Mouse (Mus musculus): Measurements from ENCODE around the gene Tmem106a. TPM values are rescaled to one million over a fixed set of nuclear protein-coding genes. Genes with fewer than 3 reads are reported as not detected.
"Not testable (repeated sequence)": the region's sequence is repeated elsewhere in the genome, so short reads cannot be mapped to it uniquely, and the experiment has no call there.

The Tmem106a gene
- polyA plus RNA-seq, 1 experiment from 2014 or later: 2.1 TPM

GRCm38 (mm10) chr11:101626995-101627856 lies 45.2 kb downstream of the Tmem106a start, which contains the start of gene Rdm1:
Gene Rdm1 (plus strand): TSS chr11:101627195.
- under 1% methylated on average over 34 of the region's 34 CpGs for WGBS
- DNase-seq (ENCODE audit: low spot score): peak; percentile 91

GRCm38 (mm10) chr11:101627857-101628559 lies 46.0 kb downstream of the Tmem106a start:
- H3K27ac ChIP-seq (replicated peaks): peak overlapping the region; percentile 97
- peak; percentile 92 for DNase-seq (ENCODE audit: low spot score)
- peak overlapping the region; percentile 63 for H3K4me3 ChIP-seq
- H3K9me3 ChIP-seq: no peaks in the 10 kb centered on the region
- no peaks in the 10 kb centered on the region for H3K27me3 ChIP-seq (replicated peaks; ENCODE audit: low read depth, poor library complexity, severe bottlenecking)
- H3K36me3 ChIP-seq (replicated peaks): no peaks in the 10 kb centered on the region
- peaks cover 20% of the 10 kb centered on the region for H3K4me1 ChIP-seq
- under 1% methylated on average over 33 of the region's 33 CpGs for WGBS

More at GRCm38 (mm10) chr11:101626995-101627856, 45.2 kb downstream of the Tmem106a start, which contains the start of gene Rdm1:
- peak within 1 kb of the TSS; percentile 63 for H3K4me3 ChIP-seq
- H3K36me3 ChIP-seq (replicated peaks): no peaks in the 10 kb centered on the region
- H3K27me3 ChIP-seq (replicated peaks; ENCODE audit: low read depth, poor library complexity, severe bottlenecking): no peaks in the 10 kb centered on the region
- peaks cover 20% of the 10 kb centered on the region for H3K4me1 ChIP-seq
- H3K27ac ChIP-seq (replicated peaks): peak within 1 kb of the TSS; percentile 97
- H3K9me3 ChIP-seq: no peaks in the 10 kb centered on the region

- Histone ChIP-seq H3K4me3 (peak overlapping the region; percentile 63), H3K27ac (replicated peaks) (peak overlapping the region; percentile 97; the same call in 1 of the 2 replicates), H3K4me1 (peaks cover 20% of the 10 kb centered on the region)
- not testable (repeated sequence) for DNase-seq (ENCODE audit: low spot score); H3K27me3 ChIP-seq (replicated peaks; ENCODE audit: low read depth, poor library complexity, severe bottlenecking); H3K9me3 ChIP-seq; H3K36me3 ChIP-seq (replicated peaks)
- WGBS: 71% methylated on average over 4 of the region's 5 CpGs
These were observed 46.8 kb downstream of the Tmem106a start for GRCm38 (mm10) chr11:101628733-101629417.

- Histone ChIP-seq H3K9me3 (no peaks in the 10 kb centered on the region), H3K36me3 (replicated peaks) (peaks cover 18% of the 10 kb centered on the region), H3K27ac (replicated peaks) (no peak overlapping the region), H3K4me3 (no peak overlapping the region), H3K4me1 (peaks cover 6% of the 10 kb centered on the region), H3K27me3 (replicated peaks; ENCODE audit: low read depth, poor library complexity, severe bottlenecking) (no peaks in the 10 kb centered on the region)
- DNase-seq (ENCODE audit: low spot score): no peak
- WGBS: 72% methylated on average over 10 of the region's 10 CpGs
These were observed 53.6 kb downstream of the Tmem106a start for GRCm38 (mm10) chr11:101635660-101636059.

GRCm38 (mm10) chr11:101639761-101640160 lies 57.7 kb downstream of the Tmem106a start:
- H3K4me3 ChIP-seq: no peak overlapping the region
- H3K4me1 ChIP-seq: peaks cover 8% of the 10 kb centered on the region
- peaks cover 11% of the 10 kb centered on the region for H3K36me3 ChIP-seq (replicated peaks)
- H3K9me3 ChIP-seq: no peaks in the 10 kb centered on the region
- DNase-seq (ENCODE audit: low spot score): no peak
- no peak overlapping the region for H3K27ac ChIP-seq (replicated peaks)
- no peaks in the 10 kb centered on the region for H3K27me3 ChIP-seq (replicated peaks; ENCODE audit: low read depth, poor library complexity, severe bottlenecking)
- 89% methylated on average over 4 of the region's 4 CpGs for WGBS

GRCm38 (mm10) chr11:101640857-101641709 lies 59.0 kb downstream of the Tmem106a start:
- peak overlapping the region; percentile 49 for H3K4me3 ChIP-seq
- WGBS: 6% methylated on average over 53 of the region's 53 CpGs
- H3K27me3 ChIP-seq (replicated peaks; ENCODE audit: low read depth, poor library complexity, severe bottlenecking); H3K9me3 ChIP-seq; H3K36me3 ChIP-seq (replicated peaks); H3K4me1 ChIP-seq: not testable (repeated sequence)
- peak overlapping the region; percentile 88 for H3K27ac ChIP-seq (replicated peaks)
- peak; percentile 83 for DNase-seq (ENCODE audit: low spot score)

Other genes starting within 250 kb of the Tmem106a start
- not detected in 2 replicates for gene G6pc, start 214.7 kb upstream of the Tmem106a start, polyA plus RNA-seq (2016; fragmentation: Nextera tagmentation; extraction: Ambion mirVana)
- 102 and 110 TPM in 2 replicates for gene Aarsd1, start 164.6 kb upstream of the Tmem106a start, polyA plus RNA-seq (2016; fragmentation: Nextera tagmentation; extraction: Ambion mirVana)
- 12.6 and 13.1 TPM in 2 replicates for gene Gm27029, start 157.4 kb upstream of the Tmem106a start, polyA plus RNA-seq (2016; fragmentation: Nextera tagmentation; extraction: Ambion mirVana)
- 17.5 and 21.4 TPM in 2 replicates for gene Rundc1, start 157.2 kb upstream of the Tmem106a start, polyA plus RNA-seq (2016; fragmentation: Nextera tagmentation; extraction: Ambion mirVana)
- 3.9 and 4.7 TPM in 2 replicates for gene Ptges3l, start 156.9 kb upstream of the Tmem106a start, polyA plus RNA-seq (2016; fragmentation: Nextera tagmentation; extraction: Ambion mirVana)
- gene Rpl27, start 139.9 kb upstream of the Tmem106a start, polyA plus RNA-seq (2016; fragmentation: Nextera tagmentation; extraction: Ambion mirVana): 469 and 481 TPM in 2 replicates
- 2.1 and 3.1 TPM in 2 replicates for gene Ifi35, start 133.8 kb upstream of the Tmem106a start, polyA plus RNA-seq (2016; fragmentation: Nextera tagmentation; extraction: Ambion mirVana)
- gene Rnd2, start 117.2 kb upstream of the Tmem106a start, polyA plus RNA-seq (2016; fragmentation: Nextera tagmentation; extraction: Ambion mirVana): 16.5 and 31.6 TPM in 2 replicates
- gene Vat1, start 116.0 kb upstream of the Tmem106a start, polyA plus RNA-seq (2016; fragmentation: Nextera tagmentation; extraction: Ambion mirVana): 21.3 and 29.6 TPM in 2 replicates
- gene Brca1, start 30.3 kb upstream of the Tmem106a start, polyA plus RNA-seq (2016; fragmentation: Nextera tagmentation; extraction: Ambion mirVana): 23.7 and 27.0 TPM in 2 replicates
- gene Nbr1, start 30.1 kb upstream of the Tmem106a start, polyA plus RNA-seq (2016; fragmentation: Nextera tagmentation; extraction: Ambion mirVana): 68.0 and 70.0 TPM in 2 replicates
- not detected in 2 replicates for gene Gm11634, start 17.0 kb downstream of the Tmem106a start, polyA plus RNA-seq (2016; fragmentation: Nextera tagmentation; extraction: Ambion mirVana)
- 28.2 and 29.4 TPM in 2 replicates for gene Rdm1, start 45.0 kb downstream of the Tmem106a start, polyA plus RNA-seq (2016; fragmentation: Nextera tagmentation; extraction: Ambion mirVana)
- 3.3 and 5.1 TPM in 2 replicates for gene Arl4d, start 83.3 kb downstream of the Tmem106a start, polyA plus RNA-seq (2016; fragmentation: Nextera tagmentation; extraction: Ambion mirVana)
- 50.5 and 52.3 TPM in 2 replicates for gene Dhx8, start 150.7 kb downstream of the Tmem106a start, polyA plus RNA-seq (2016; fragmentation: Nextera tagmentation; extraction: Ambion mirVana)
- gene Etv4, start 203.1 kb downstream of the Tmem106a start, polyA plus RNA-seq (2016; fragmentation: Nextera tagmentation; extraction: Ambion mirVana): 15.9 and 18.9 TPM in 2 replicates

Data from embryonic facial prominence, embryonic 10.5 days (tissue).